In the genomic region with DNA sequence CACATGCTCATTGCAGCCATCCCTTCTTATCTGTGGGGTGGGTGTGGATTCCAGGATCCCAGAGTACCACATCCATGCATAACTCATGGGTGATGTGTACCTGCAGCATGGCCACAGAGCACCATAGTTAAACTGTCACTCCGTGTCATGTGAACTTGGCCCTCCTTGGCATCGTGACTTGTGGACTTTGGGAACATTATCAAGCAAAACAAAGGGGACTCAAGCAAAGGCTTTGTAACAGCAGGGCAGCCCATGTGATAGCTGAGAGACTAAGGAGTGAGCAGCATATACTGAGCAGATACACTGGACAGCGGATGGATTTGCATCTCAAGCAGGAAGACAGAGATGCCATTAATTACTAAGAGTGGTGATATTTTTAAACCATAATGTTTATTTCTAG, we compare ENCODE assay signal across 13 mouse cellular contexts.
"Had no signal": no experiment of that assay in that cellular context is flagged by ENCODE, and none has a peak within 500 bp of the region (broad histone marks: within the 10 kb centered on the region; RNA-seq: fewer than 3 reads in every experiment).

No protein-coding gene starts in this region.

- H3K9me3 ChIP-seq: hindbrain, embryonic 15.5 days; limb, embryonic 15.5 days; liver, embryonic 15.5 days; midbrain, embryonic 10.5 days; neural tube, embryonic 15.5 days had no signal

- H3K27me3 ChIP-seq: hindbrain, embryonic 15.5 days; limb, embryonic 15.5 days; liver, embryonic 15.5 days; neural tube, embryonic 15.5 days had no signal

- H3K27ac ChIP-seq: hindbrain, embryonic 15.5 days; left cerebral cortex, adult 2 months; liver, embryonic 15.5 days; midbrain, embryonic 10.5 days; neural tube, embryonic 15.5 days; stomach, postnatal 0 days had no signal

- H3K4me3 ChIP-seq: hindbrain, embryonic 15.5 days; left cerebral cortex, adult 2 months; limb, embryonic 15.5 days; liver, embryonic 15.5 days; midbrain, embryonic 10.5 days; myocyte; neural tube, embryonic 15.5 days had no signal

- DNase-seq: lung, embryonic 14.5 days; lung, postnatal 10 days; lung, postnatal 4 days; midbrain, embryonic 14.5 days; thymus, postnatal 4 days had no signal

- H3K4me2 ChIP-seq: hindbrain, embryonic 15.5 days; limb, embryonic 15.5 days; liver, embryonic 15.5 days; lung, embryonic 14.5 days; neural tube, embryonic 15.5 days had no signal

- H3K36me3 ChIP-seq: hindbrain, embryonic 15.5 days; limb, embryonic 15.5 days; liver, embryonic 15.5 days; midbrain, embryonic 10.5 days; neural tube, embryonic 15.5 days had no signal

- H3K9ac ChIP-seq: hindbrain, embryonic 15.5 days; limb, embryonic 15.5 days; liver, embryonic 15.5 days; lung, embryonic 14.5 days; neural tube, embryonic 15.5 days had no signal

- H3K4me1 ChIP-seq: liver, embryonic 15.5 days; neural tube, embryonic 15.5 days had no signal
